Mouse (Mus musculus) ES-E14 (cell line): Measurements from ENCODE around the gene Bpifb6.

Source experiments
- CHD2 ChIP-seq: IDR thresholded peaks from 2 replicates; pipeline ENCODE4 v1.6.1; 2014; ENCODE audit warnings: mild to moderate bottlenecking, low read depth, low read length, inconsistent platforms
- HCFC1 ChIP-seq: IDR thresholded peaks from 2 replicates; pipeline ENCODE4 v1.6.1; 2012; ENCODE audit warnings: low read length, inconsistent platforms, borderline replicate concordance; ENCODE audit not compliant: insufficient read depth

DNA sequence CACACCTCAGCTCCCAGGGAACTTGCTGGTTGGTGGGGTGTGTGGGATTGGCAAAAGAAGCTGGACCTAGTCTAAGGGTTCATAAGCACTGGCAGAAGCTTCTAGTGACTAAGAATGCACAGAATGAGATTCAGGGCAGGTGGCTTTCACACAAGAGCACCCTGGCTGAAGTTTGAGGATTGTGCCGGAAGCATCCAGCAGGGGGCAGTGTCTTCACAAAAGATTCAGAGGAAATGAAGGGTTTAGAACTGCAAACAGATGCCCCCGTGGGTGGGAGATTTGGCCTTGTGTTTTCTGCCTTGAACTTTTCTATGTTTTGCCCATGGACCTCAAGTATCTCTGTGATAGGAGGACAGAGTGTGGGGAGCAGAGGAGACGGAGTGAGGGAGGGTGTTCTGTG, 43.3 kb downstream of the Bpifb6 start:
- TF ChIP-seq HCFC1 = no peak
- TF ChIP-seq CHD2 = no peak
